Mouse (Mus musculus) neural tube, embryonic 13.5 days (tissue): ENCODE measurements around the gene Peli1. TPM values are rescaled to one million over a fixed set of nuclear protein-coding genes. Genes with fewer than 3 reads are reported as not detected.
A peak's percentile ranks its signal among the peaks of the same experiment; 100 is the strongest.

Experiments
- ATAC-seq: fragments of 200-750 bp; cut with Nextera tagmentation; 2 replicates; pipeline ENCODE4 v1.8.0; 2017; ENCODE audit warnings: low read depth, mild to moderate bottlenecking, moderate TSS enrichment, moderate library complexity
- H3K27ac ChIP-seq: fragments of 300-500 bp; sonication (generic); replicated peaks from 2 replicates; pipeline ENCODE4 v1.5.1; 2015; ENCODE audit warnings: moderate library complexity, mild to moderate bottlenecking, inconsistent platforms
- H3K27me3 ChIP-seq: fragments of 300-500 bp; sonication (generic); 2 replicates; pipeline ENCODE4 v1.6.1; 2015; ENCODE audit warnings: mild to moderate bottlenecking, inconsistent platforms
- H3K36me3 ChIP-seq: fragments of 300-500 bp; sonication (generic); 2 replicates; pipeline ENCODE4 v1.6.1; 2015; ENCODE audit warnings: mild to moderate bottlenecking, inconsistent platforms
- H3K4me1 ChIP-seq: fragments of 300-500 bp; sonication (generic); replicated peaks from 2 replicates; pipeline ENCODE4 v1.6.1; 2015; ENCODE audit warnings: inconsistent platforms
- H3K4me2 ChIP-seq: fragments of 300-500 bp; sonication (generic); 2 replicates; pipeline ENCODE4 v1.6.1; 2015; ENCODE audit warnings: inconsistent platforms, mild to moderate bottlenecking, moderate library complexity
- H3K4me3 ChIP-seq: fragments of 300-500 bp; sonication (generic); 2 replicates; pipeline ENCODE4 v1.5.1; 2015; ENCODE audit warnings: mild to moderate bottlenecking, inconsistent platforms
- H3K9ac ChIP-seq: fragments of 300-500 bp; sonication (generic); 2 replicates; pipeline ENCODE4 v1.6.1; 2015; ENCODE audit warnings: moderate library complexity, mild to moderate bottlenecking, inconsistent platforms
- H3K9me3 ChIP-seq: fragments of 300-500 bp; sonication (generic); 2 replicates; pipeline ENCODE4 v1.6.1; 2016; ENCODE audit warnings: inconsistent platforms
- WGBS: fragments of 180-500 bp; shearing (Covaris S2); methylation state at CpG from one replicate; pipeline ENCODE4 v1.1.7; 2015; 5-methylcytosine and 5-hydroxymethylcytosine counted together
- polyA plus RNA-seq: library from polyadenylated mRNA; unstranded; fragments of >200 nt; fragmentation: Nextera tagmentation; extraction: Ambion mirVana; gene quantifications from 2 replicates; pipeline ENCODE4 v1.2.1, GENCODE M21; 2015

The Peli1 gene
- polyA plus RNA-seq, 1 experiment from 2014 or later, result 87.1 TPM

GRCm38 (mm10) chr11:21122399-21122798 lies 31.3 kb downstream of the Peli1 start:
- 95% methylated on average over 2 of the region's 2 CpGs for WGBS
- H3K4me1 ChIP-seq, result peaks cover 9% of the 10 kb centered on the region; the same call in 1 of the 2 replicates

GRCm38 (mm10) chr11:21131692-21132091 lies 40.6 kb downstream of the Peli1 start:
- 91% methylated on average over 2 of the region's 2 CpGs for WGBS
- peaks cover 12% of the 10 kb centered on the region for H3K9me3 ChIP-seq
- H3K4me2 ChIP-seq, result no peak overlapping the region
- H3K27ac ChIP-seq, result no peak overlapping the region
- ATAC-seq, result no peak
- no peaks in the 10 kb centered on the region for H3K27me3 ChIP-seq
- H3K36me3 ChIP-seq, result peaks cover 12% of the 10 kb centered on the region
- H3K4me3 ChIP-seq, result no peak overlapping the region
- 0 out of 2 replicates have a peak, but pooled peaks cover 4% of the 10 kb centered on the region for H3K4me1 ChIP-seq
- H3K9ac ChIP-seq, result no peak overlapping the region

More at GRCm38 (mm10) chr11:21122399-21122798, 31.3 kb downstream of the Peli1 start:
- no peaks in the 10 kb centered on the region; the same call in 1 of the 2 replicates for H3K9me3 ChIP-seq
- ATAC-seq, result no peak
- H3K27ac ChIP-seq, result no peak overlapping the region
- no peak overlapping the region for H3K9ac ChIP-seq
- H3K27me3 ChIP-seq, result no peaks in the 10 kb centered on the region
- H3K4me2 ChIP-seq, result no peak overlapping the region
- no peaks in the 10 kb centered on the region for H3K36me3 ChIP-seq
- H3K4me3 ChIP-seq, result no peak overlapping the region

GRCm38 (mm10) chr11:21134875-21135451 lies 43.9 kb downstream of the Peli1 start:
- no peak for ATAC-seq
- Histone ChIP-seq H3K4me3 (no peak overlapping the region), H3K27ac (no peak overlapping the region), H3K4me1 (0 out of 2 replicates have a peak, but pooled peaks cover 4% of the 10 kb centered on the region), H3K9ac (no peak overlapping the region), H3K27me3 (no peaks in the 10 kb centered on the region), H3K9me3 (no peaks in the 10 kb centered on the region), H3K36me3 (peaks cover 19% of the 10 kb centered on the region), H3K4me2 (no peak overlapping the region)
- WGBS, result 92% methylated on average over 2 of the region's 2 CpGs

- ATAC-seq, result peak; percentile 56; the same call in 1 of the 2 replicates
- no peaks in the 10 kb centered on the region for H3K27me3 ChIP-seq
- H3K27ac ChIP-seq, result no peak overlapping the region
- H3K4me3 ChIP-seq, result no peak overlapping the region
- 0 out of 2 replicates have a peak, but pooled peaks cover 4% of the 10 kb centered on the region for H3K4me1 ChIP-seq
- H3K4me2 ChIP-seq, result no peak overlapping the region
- no peaks in the 10 kb centered on the region for H3K9me3 ChIP-seq
- H3K9ac ChIP-seq, result no peak overlapping the region
- peaks cover 49% of the 10 kb centered on the region for H3K36me3 ChIP-seq
- WGBS, result 97% methylated on average over 1 of the region's 1 CpGs
Observed at GRCm38 (mm10) chr11:21139453-21139852, 48.4 kb downstream of the Peli1 start.

GRCm38 (mm10) chr11:21141242-21141641 lies 50.2 kb downstream of the Peli1 start:
- H3K4me1 ChIP-seq, result no peaks in the 10 kb centered on the region
- WGBS, result 92% methylated on average over 7 of the region's 7 CpGs
- ATAC-seq, result no peak
- peaks cover 52% of the 10 kb centered on the region for H3K36me3 ChIP-seq
- H3K27me3 ChIP-seq, result no peaks in the 10 kb centered on the region
- no peaks in the 10 kb centered on the region for H3K9me3 ChIP-seq
- H3K9ac ChIP-seq, result no peak overlapping the region
- H3K4me2 ChIP-seq, result no peak overlapping the region
- H3K4me3 ChIP-seq, result no peak overlapping the region
- no peak overlapping the region for H3K27ac ChIP-seq

- peaks cover 55% of the 10 kb centered on the region for H3K36me3 ChIP-seq
- no peak overlapping the region for H3K9ac ChIP-seq
- H3K4me1 ChIP-seq, result no peaks in the 10 kb centered on the region
- H3K27me3 ChIP-seq, result no peaks in the 10 kb centered on the region
- ATAC-seq, result no peak
- no peak overlapping the region for H3K4me3 ChIP-seq
- H3K27ac ChIP-seq, result no peak overlapping the region
- 96% methylated on average over 4 of the region's 4 CpGs for WGBS
- H3K4me2 ChIP-seq, result no peak overlapping the region
- no peaks in the 10 kb centered on the region for H3K9me3 ChIP-seq
Observed at GRCm38 (mm10) chr11:21141755-21142154, 50.7 kb downstream of the Peli1 start.

GRCm38 (mm10) chr11:21149476-21149875 lies 58.4 kb downstream of the Peli1 start:
- Histone ChIP-seq H3K4me1 (no peaks in the 10 kb centered on the region), H3K4me2 (no peak overlapping the region), H3K27me3 (no peaks in the 10 kb centered on the region), H3K9me3 (no peaks in the 10 kb centered on the region), H3K36me3 (peaks cover 72% of the 10 kb centered on the region), H3K27ac (no peak overlapping the region), H3K4me3 (no peak overlapping the region), H3K9ac (no peak overlapping the region)
- ATAC-seq, result no peak
- 93% methylated on average over 4 of the region's 4 CpGs for whole genome bisulfite sequencing

GRCm38 (mm10) chr11:21150316-21150715 lies 59.2 kb downstream of the Peli1 start:
- Histone ChIP-seq H3K4me1 (no peaks in the 10 kb centered on the region), H3K4me3 (no peak overlapping the region), H3K27me3 (no peaks in the 10 kb centered on the region), H3K27ac (no peak overlapping the region), H3K36me3 (peaks cover 77% of the 10 kb centered on the region), H3K4me2 (no peak overlapping the region), H3K9ac (no peak overlapping the region), H3K9me3 (no peaks in the 10 kb centered on the region)
- WGBS, result 90% methylated on average over 5 of the region's 5 CpGs
- no peak for ATAC-seq

DNA sequence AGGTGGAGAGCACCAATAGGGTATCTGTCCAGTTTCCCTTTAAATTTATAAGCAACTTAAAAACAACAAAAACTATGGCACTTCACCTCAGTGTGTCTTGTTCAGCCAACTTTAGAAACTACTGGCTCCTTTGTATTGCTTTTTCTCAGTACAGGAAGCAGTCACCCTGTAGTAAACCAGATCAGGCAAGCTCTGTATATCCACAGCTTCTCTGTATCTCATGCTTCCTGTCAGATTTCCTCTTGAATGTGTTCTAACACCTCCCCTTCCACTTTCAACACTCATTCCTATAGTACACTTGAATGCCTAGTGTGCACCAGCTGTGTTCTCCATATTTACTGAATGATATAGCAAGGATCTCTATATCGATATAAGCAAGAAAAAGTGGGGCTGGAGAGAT lies 60.6 kb downstream of the Peli1 start:
- ATAC-seq, result no peak
- Histone ChIP-seq H3K4me3 (no peak overlapping the region), H3K27me3 (no peaks in the 10 kb centered on the region), H3K4me1 (no peaks in the 10 kb centered on the region), H3K4me2 (no peak overlapping the region), H3K27ac (no peak overlapping the region), H3K36me3 (peaks cover 66% of the 10 kb centered on the region), H3K9me3 (no peaks in the 10 kb centered on the region), H3K9ac (no peak overlapping the region)
- WGBS, result 94% methylated on average over 1 of the region's 1 CpGs

DNA sequence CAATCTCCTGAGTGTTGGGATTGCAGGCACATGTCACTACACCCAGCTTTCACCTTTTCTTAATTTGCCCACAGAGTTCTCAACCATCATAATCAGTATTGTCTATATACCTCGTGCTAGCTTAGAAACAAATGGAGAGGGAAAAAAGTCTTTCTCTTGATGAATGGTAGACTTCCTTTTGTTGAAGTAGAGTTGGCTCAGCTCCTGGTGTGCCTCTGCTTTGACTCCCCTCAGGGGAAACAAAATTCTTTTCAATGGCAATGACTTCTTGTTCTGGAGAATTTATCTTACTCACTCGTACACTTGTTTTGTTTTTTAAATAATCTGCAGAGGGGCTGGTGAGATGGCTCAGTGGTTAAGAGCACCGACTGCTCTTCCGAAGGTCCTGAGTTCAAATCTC lies 62.0 kb downstream of the Peli1 start:
- ATAC-seq, result no peak
- Histone ChIP-seq H3K4me2 (no peak overlapping the region), H3K9me3 (no peaks in the 10 kb centered on the region), H3K27me3 (no peaks in the 10 kb centered on the region), H3K27ac (no peak overlapping the region), H3K4me1 (no peaks in the 10 kb centered on the region), H3K9ac (no peak overlapping the region), H3K4me3 (no peak overlapping the region), H3K36me3 (peaks cover 53% of the 10 kb centered on the region)
- WGBS, result 75% methylated on average over 4 of the region's 4 CpGs

GRCm38 (mm10) chr11:21157595-21157994 lies 66.5 kb downstream of the Peli1 start:
- Histone ChIP-seq H3K4me2 (no peak overlapping the region), H3K4me1 (no peaks in the 10 kb centered on the region), H3K36me3 (peaks cover 22% of the 10 kb centered on the region), H3K4me3 (no peak overlapping the region), H3K27me3 (no peaks in the 10 kb centered on the region), H3K27ac (no peak overlapping the region), H3K9ac (no peak overlapping the region), H3K9me3 (no peaks in the 10 kb centered on the region)
- 78% methylated on average over 4 of the region's 4 CpGs for WGBS
- ATAC-seq, result no peak

DNA sequence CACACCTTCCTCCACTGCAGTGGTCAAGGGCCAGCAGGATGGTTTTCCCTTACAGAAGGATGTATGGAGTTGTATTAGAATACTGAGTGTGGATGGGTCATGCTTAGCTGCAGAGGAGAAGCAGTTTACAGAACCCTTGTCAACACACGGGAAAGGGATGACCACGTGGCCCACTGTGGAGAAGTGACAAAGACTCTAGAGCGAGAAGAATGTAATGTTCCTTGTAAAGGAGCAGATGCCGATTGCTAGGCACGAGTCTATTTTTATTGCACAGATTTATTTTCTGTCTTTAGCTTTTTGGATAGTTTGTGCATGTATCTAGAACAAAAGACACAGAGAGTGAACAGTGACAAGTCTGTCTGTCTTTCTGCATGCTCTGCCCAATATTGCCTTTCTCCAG lies 71.0 kb downstream of the Peli1 start:
- Histone ChIP-seq H3K9me3 (no peaks in the 10 kb centered on the region), H3K4me1 (peaks cover 11% of the 10 kb centered on the region), H3K36me3 (no peaks in the 10 kb centered on the region), H3K27me3 (no peaks in the 10 kb centered on the region), H3K27ac (0 out of 2 replicates have a peak overlapping the region, but pooled peaks have one; percentile 33), H3K4me3 (no peak overlapping the region), H3K9ac (no peak overlapping the region), H3K4me2 (no peak overlapping the region)
- ATAC-seq, result no peak
- 74% methylated on average over 5 of the region's 5 CpGs for WGBS

GRCm38 (mm10) chr11:21163143-21163542 lies 72.1 kb downstream of the Peli1 start:
- Histone ChIP-seq H3K4me3 (no peak overlapping the region), H3K36me3 (no peaks in the 10 kb centered on the region), H3K9ac (no peak overlapping the region), H3K4me2 (no peak overlapping the region), H3K4me1 (peaks cover 11% of the 10 kb centered on the region), H3K9me3 (no peaks in the 10 kb centered on the region), H3K27me3 (no peaks in the 10 kb centered on the region), H3K27ac (no peak overlapping the region)
- WGBS, result 70% methylated on average over 7 of the region's 7 CpGs
- no peak for ATAC-seq
